Mouse (Mus musculus) splenic B cell, adult 2 months (primary cell): Measurements from ENCODE around the gene Psmd9.

ENCODE experiments used
- DNase-seq: peaks from one replicate; pipeline ENCODE4 v3.0.0-alpha.2; 2011; ENCODE audit warnings: low read depth, low spot score
- H3K27me3 ChIP-seq: 2 replicates; pipeline ENCODE4 v1.6.1; 2012; ENCODE audit warnings: mild to moderate bottlenecking, low read length, moderate library complexity, mixed read lengths; ENCODE audit not compliant: control insufficient read depth, poor library complexity, insufficient read depth, severe bottlenecking
- H3K36me3 ChIP-seq: 2 replicates; pipeline ENCODE4 v1.6.1; 2012; ENCODE audit warnings: mild to moderate bottlenecking, low read length, moderate library complexity, mixed read lengths; ENCODE audit not compliant: control insufficient read depth, poor library complexity, insufficient read depth, severe bottlenecking

Psmd9 gene

DNA sequence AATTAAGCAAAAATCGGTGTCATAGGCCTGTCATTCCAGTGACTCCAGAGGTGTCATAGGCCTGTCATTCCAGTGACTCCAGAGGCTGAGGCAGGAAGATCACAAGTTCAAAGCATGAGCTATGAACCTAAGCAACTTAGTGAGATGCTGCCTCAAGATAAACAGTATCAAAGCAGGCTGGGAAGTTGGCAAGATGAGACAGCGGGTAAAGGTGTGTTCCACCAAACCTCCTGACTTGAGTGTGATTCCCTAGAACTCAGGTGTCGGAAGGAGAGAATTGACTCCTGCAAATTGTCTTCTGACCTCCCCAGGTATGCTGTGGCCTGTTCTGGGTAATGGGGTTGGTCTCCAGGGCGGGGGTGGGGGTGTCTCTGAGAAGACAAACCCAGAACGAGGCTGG is at the start of gene Psmd9:
Gene Psmd9 (plus strand): TSS at position 130 of the 400 bp plus-strand sequence.
- DNase-seq, result no peak
- Histone ChIP-seq H3K36me3 (peaks cover 3% of the 10 kb centered on the region), H3K27me3 (no peaks in the 10 kb centered on the region; the same call in 1 of the 2 replicates)

GRCm38 (mm10) chr5:123120624-123121215 is 48.5 kb upstream of the Psmd9 start:
- H3K36me3 ChIP-seq, result peaks cover 4% of the 10 kb centered on the region
- no peak for DNase-seq
- H3K27me3 ChIP-seq, result no peaks in the 10 kb centered on the region

GRCm38 (mm10) chr5:123122181-123122580 is 47.0 kb upstream of the Psmd9 start:
- no peaks in the 10 kb centered on the region for H3K27me3 ChIP-seq
- H3K36me3 ChIP-seq, result peaks cover 4% of the 10 kb centered on the region
- DNase-seq, result peak; percentile 63

DNA sequence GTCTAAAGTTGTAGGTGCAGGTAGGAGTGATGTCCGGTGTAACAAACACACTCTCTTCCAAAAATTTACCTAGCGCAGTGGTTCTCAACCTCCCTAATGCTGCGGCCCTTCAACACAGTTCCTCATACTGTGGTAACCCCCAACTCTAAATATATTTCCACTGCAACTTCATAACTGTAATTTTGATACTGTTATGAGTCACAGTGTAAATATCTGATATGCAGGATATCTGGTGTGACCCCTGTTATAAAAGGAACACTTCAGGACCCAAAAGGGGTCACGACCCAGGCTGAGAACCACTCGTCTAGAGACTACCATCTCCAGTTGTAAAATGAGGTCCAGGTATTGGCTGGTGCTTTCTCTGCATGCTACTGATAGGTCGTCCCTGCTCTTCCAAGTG is 44.1 kb upstream of the Psmd9 start:
- Histone ChIP-seq H3K27me3 (no peaks in the 10 kb centered on the region), H3K36me3 (peaks cover 4% of the 10 kb centered on the region)
- DNase-seq, result no peak

DNA sequence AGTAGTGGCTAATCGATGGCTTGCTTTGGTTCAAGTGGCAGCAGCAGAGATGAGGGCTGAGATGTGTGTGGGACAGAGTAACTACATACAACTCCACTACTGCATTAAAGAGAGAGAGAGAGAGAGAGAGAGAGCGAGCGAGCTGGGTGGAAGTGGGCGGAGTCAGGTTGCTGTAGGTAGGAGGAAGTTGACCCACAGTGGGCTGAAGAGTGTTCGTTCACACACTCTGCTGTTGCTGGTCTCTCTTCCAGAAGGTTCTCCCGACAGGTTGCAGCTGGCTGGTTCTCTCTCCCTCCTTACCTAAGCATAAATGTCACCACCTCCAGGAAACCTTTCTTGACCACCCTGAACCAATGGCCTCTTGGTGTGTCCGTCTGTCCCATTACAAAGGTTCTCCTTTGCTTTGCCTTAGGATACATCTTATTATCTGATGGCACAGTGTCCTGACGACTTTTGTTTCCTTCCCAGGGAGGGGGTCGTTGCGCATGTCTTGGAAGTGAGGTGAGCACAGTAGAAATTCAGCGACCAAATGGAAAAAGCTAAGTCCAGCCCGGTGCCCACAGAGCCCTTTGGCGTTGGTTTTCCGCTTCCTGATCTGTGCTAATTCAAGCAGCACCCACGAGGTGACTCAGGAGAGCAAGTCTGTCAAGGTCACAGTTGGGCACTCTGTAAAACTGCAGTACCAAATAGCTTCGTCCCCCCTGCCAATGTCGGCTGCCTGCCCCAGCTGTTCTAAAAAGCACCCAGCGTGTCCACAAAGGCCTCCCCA is 43.4 kb upstream of the Psmd9 start:
- DNase-seq, result peak; percentile 90
- peaks cover 4% of the 10 kb centered on the region for H3K36me3 ChIP-seq
- H3K27me3 ChIP-seq, result no peaks in the 10 kb centered on the region

DNA sequence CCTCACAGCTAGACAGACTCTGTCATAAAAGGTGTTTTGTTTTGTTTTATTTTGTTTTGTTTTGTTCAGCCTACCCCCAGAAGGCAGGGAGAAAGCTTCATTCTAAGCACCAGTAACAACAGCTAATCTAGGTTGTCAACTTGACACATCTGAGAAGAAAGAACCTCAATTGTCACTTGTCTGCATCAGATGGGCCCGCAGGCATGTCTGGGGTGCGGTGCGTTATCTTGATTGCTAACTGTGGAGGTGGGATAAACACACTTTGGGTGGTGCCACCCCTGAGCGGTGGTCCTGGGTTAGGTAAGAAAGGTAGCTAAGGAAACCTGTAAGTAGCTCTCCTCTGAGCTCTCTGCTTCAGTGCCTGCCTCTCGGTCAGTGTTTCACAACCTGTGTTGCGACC is 42.2 kb upstream of the Psmd9 start:
- no peaks in the 10 kb centered on the region for H3K27me3 ChIP-seq
- peaks cover 4% of the 10 kb centered on the region for H3K36me3 ChIP-seq
- DNase-seq, result no peak

GRCm38 (mm10) chr5:123128426-123129169 is 40.6 kb upstream of the Psmd9 start:
- peaks cover 2% of the 10 kb centered on the region; the same call in 1 of the 2 replicates for H3K36me3 ChIP-seq
- peak; percentile 96 for DNase-seq

GRCm38 (mm10) chr5:123129170-123129757 is 39.9 kb upstream of the Psmd9 start:
- peaks cover 5% of the 10 kb centered on the region for H3K36me3 ChIP-seq
- H3K27me3 ChIP-seq, result no peaks in the 10 kb centered on the region
- no peak for DNase-seq

More at GRCm38 (mm10) chr5:123128426-123129169, 40.6 kb upstream of the Psmd9 start:
- no peaks in the 10 kb centered on the region for H3K27me3 ChIP-seq

DNA sequence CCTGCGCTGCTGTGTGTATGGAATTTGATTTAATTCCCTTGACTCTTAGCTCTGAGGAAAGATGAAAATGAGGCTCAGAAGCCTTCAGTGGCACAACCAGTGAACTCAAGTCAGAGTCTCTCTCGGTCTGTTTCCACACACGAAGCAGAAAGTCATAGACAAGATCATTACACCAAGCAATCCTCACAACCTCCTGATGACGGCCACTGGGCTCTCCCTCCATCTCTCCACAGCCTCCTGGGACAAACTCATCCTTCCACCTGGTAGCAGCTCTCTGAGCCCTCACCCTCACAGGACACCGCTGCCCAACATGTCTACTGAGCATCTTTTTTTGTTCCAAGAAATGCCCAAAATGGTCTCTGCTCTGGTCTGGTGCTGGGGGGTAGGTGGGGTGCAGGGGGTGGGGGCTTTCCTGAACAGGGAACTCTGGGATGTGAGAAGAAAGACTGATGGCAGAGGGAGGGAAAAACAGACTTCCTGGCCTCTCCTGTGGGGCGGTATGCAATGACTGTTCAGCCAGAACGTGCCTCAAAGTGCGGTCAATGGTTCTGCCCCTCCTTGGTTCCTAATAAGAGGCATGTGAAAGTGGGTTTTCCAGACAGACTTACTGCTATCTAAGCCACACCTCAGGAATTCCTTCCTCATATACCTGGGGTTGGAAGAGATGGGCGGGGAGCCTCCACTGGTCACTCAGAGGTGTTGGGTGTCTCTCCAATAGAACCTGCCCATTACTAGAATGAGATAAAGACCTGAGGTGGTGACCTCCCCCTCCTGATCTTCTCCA is 39.0 kb upstream of the Psmd9 start:
- Histone ChIP-seq H3K27me3 (no peaks in the 10 kb centered on the region), H3K36me3 (peaks cover 5% of the 10 kb centered on the region)
- no peak for DNase-seq

GRCm38 (mm10) chr5:123130814-123131148 is 38.4 kb upstream of the Psmd9 start:
- DNase-seq, result no peak
- Histone ChIP-seq H3K36me3 (peaks cover 5% of the 10 kb centered on the region), H3K27me3 (no peaks in the 10 kb centered on the region)

DNA sequence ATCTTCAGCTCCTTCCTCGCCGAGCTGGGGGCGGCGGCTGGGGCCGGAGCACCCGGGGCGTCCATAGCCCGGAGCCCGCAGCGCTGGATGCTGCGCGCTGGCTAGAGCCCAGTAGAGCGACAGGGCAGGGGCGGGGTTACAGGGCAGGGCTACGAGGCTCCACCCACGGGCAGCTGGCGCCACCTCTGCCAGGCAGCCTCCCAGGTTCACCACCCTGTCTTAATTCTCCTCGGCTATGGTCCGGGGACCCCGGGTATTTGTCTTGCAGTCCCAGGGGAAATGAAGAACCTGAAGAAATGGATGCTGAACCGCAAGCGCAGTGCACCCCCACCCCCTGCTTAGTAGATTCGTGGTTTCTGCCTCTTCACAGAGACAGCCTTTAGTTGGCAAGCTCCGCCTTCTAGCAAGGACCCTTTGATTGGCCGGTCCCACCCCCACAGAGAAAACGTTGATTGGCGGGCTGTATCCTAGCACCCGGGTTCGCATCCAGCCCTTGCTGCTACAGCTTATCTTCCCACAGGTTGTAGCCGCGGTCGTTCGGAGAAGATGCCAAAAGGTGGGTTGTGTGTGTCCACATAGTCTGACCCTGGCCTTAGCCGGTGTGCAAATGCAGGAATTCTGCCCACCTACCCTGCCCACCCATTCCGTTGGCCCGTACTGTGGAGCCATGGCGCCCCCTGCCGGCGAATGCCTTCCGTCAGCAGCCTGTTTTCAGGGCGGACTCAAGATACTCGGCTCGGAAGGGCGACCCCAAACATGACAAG is 36.7 kb upstream of the Psmd9 start, which contains the start of gene Rhof:
Gene Rhof (minus strand): TSS at position 385 of the 764 bp plus-strand sequence.
- H3K27me3 ChIP-seq, result no peaks in the 10 kb centered on the region
- H3K36me3 ChIP-seq, result peaks cover 5% of the 10 kb centered on the region
- DNase-seq, result peak; percentile 96

- Histone ChIP-seq H3K36me3 (peaks cover 5% of the 10 kb centered on the region), H3K27me3 (no peaks in the 10 kb centered on the region)
- DNase-seq, result peak; percentile 91
Observed at GRCm38 (mm10) chr5:123133083-123133783, 36.0 kb upstream of the Psmd9 start.

GRCm38 (mm10) chr5:123133784-123134143 is 35.4 kb upstream of the Psmd9 start:
- peaks cover 5% of the 10 kb centered on the region for H3K36me3 ChIP-seq
- H3K27me3 ChIP-seq, result no peaks in the 10 kb centered on the region
- no peak for DNase-seq
